Mouse (Mus musculus) ES-E14 (cell line): Measurements from ENCODE around the gene Snrnp35.

Source experiments
- HCFC1 ChIP-seq: IDR thresholded peaks from 2 replicates; pipeline ENCODE4 v1.6.1; 2012; ENCODE audit warnings: low read length, inconsistent platforms, borderline replicate concordance; ENCODE audit not compliant: insufficient read depth
- ZNF384 ChIP-seq: IDR thresholded peaks from 2 replicates; pipeline ENCODE4 v1.6.1; 2012; ENCODE audit warnings: low read depth, low read length, inconsistent platforms

- TF ChIP-seq HCFC1: no peak
- TF ChIP-seq ZNF384: no peak
Observed at GRCm38 (mm10) chr5:124531583-124531930, 48.6 kb downstream of the Snrnp35 start.
